Mouse (Mus musculus) limb, embryonic 12.5 days (tissue): Measurements from ENCODE around the gene Myzap. TPM values are rescaled to one million over a fixed set of nuclear protein-coding genes. Genes with fewer than 3 reads are reported as not detected.
"Not testable (repeated sequence)": the region's sequence is repeated elsewhere in the genome, so short reads cannot be mapped to it uniquely, and the experiment has no call there.

Experiments used
- ATAC-seq: fragments of 200-750 bp; cut with Nextera tagmentation; 2 replicates; pipeline ENCODE4 v1.8.0; 2017; ENCODE audit warnings: low read depth, moderate TSS enrichment; ENCODE audit not compliant: insufficient number of reproducible peaks, insufficient read depth, low FRiP score, low TSS enrichment
- H3K27ac ChIP-seq: fragments of 300-500 bp; sonication (generic); 2 replicates; pipeline ENCODE4 v1.5.1; 2016; ENCODE audit warnings: mild to moderate bottlenecking, moderate library complexity
- H3K27me3 ChIP-seq: fragments of 300-500 bp; sonication (generic); 2 replicates; pipeline ENCODE4 v1.6.1; 2016; ENCODE audit warnings: mild to moderate bottlenecking, moderate library complexity
- H3K36me3 ChIP-seq: fragments of 300-500 bp; sonication (generic); 2 replicates; pipeline ENCODE4 v1.6.1; 2016; ENCODE audit warnings: mild to moderate bottlenecking, moderate library complexity
- H3K4me1 ChIP-seq: fragments of 300-500 bp; sonication (generic); replicated peaks from 2 replicates; pipeline ENCODE4 v1.6.1; 2016
- H3K4me2 ChIP-seq: fragments of 300-500 bp; sonication (generic); 2 replicates; pipeline ENCODE4 v1.6.1; 2016; ENCODE audit warnings: mild to moderate bottlenecking, moderate library complexity
- H3K4me3 ChIP-seq: fragments of 300-500 bp; sonication (generic); replicated peaks from 2 replicates; pipeline ENCODE4 v1.5.1; 2016; ENCODE audit warnings: mild to moderate bottlenecking
- H3K9ac ChIP-seq: fragments of 300-500 bp; sonication (generic); replicated peaks from 2 replicates; pipeline ENCODE4 v1.6.1; 2016; ENCODE audit warnings: mild to moderate bottlenecking, moderate library complexity
- H3K9me3 ChIP-seq: fragments of 300-500 bp; sonication (generic); 2 replicates; pipeline ENCODE4 v1.6.1; 2016; ENCODE audit warnings: mild to moderate bottlenecking, moderate library complexity
- WGBS: fragments of 180-500 bp; shearing (Covaris S2); methylation state at CpG from one replicate; pipeline ENCODE4 v1.1.7; 2016; 5-methylcytosine and 5-hydroxymethylcytosine counted together
- polyA plus RNA-seq: library from polyadenylated mRNA; unstranded; fragments of >200 nt; fragmentation: Nextera tagmentation; extraction: Ambion mirVana; gene quantifications from 2 replicates; pipeline ENCODE4 v1.2.1, GENCODE M21; 2016

Myzap gene
- polyA plus RNA-seq, 1 experiment from 2014 or later, result 10.0 TPM

DNA sequence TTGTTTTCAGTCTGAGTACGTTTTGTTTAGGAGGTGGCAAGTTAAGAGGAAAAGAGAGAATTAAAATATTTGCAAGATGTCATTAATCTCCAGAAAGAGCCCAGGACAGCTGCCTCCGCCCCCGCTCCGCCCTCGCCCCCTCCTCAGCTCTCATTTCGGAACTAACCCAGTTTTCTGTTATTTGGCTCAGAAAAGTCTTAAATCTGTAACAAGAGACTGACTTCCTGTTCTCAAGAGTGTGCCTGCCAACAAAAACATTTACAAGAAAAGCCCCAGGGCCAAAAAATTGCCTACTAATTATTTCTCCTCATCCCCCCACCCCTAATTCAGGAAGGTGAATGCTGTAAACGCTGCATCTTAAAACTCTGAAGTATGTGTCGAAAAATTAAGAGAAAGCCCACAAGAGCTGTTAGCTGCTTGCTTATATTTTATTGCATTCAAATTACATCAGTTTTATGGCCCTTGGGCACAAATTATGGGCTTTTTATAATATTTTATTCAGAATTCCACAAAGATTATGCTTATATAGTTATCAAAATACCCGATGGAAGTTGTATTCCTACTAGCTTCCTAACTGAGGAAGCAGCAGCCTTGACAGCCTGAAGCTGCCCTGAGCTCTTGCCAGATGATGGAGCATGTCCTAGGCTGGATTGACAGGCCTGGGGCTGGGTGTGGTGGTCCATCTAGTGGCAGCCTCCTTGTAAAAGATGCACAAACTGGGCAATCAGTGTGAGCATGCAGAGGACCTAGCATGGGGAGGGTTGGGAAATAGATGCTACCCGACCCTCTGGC is 93.6 kb downstream of the Myzap start:
- Histone ChIP-seq H3K9ac (no peak overlapping the region), H3K9me3 (peaks cover 7% of the 10 kb centered on the region; the same call in 1 of the 2 replicates), H3K27ac (0 out of 2 replicates have a peak overlapping the region, but pooled peaks have one; percentile 53), H3K27me3 (peaks cover 3% of the 10 kb centered on the region), H3K4me2 (no peak overlapping the region), H3K4me3 (no peak overlapping the region), H3K36me3 (no peaks in the 10 kb centered on the region), H3K4me1 (peaks cover 46% of the 10 kb centered on the region)
- WGBS, result 23% methylated on average over 10 of the region's 10 CpGs
- peak; percentile 49; the same call in 1 of the 2 replicates for ATAC-seq

DNA sequence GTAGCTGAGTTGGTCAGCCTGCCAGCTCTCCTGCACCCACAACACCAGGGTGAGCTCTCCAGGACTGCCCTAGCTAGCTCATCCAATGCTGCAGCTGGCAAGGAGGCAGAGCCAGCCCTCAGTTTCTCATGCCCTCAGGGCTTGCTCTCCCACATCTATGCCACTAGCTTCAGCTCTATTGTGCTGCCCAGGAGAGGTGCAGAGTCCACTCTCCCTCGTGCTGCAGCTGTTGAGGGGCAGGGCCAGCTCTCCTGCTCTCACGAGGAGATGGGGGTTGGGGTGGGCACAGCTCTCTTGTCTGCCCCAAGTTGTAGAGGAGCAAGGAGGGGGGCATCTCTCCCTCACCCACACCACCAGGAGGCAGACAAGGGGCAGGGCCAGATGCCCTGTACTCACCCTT is 95.5 kb downstream of the Myzap start:
- H3K27ac ChIP-seq, result 0 out of 2 replicates have a peak overlapping the region, but pooled peaks have one; percentile 17
- no peak for ATAC-seq
- H3K36me3 ChIP-seq, result no peaks in the 10 kb centered on the region
- H3K4me1 ChIP-seq, result peaks cover 45% of the 10 kb centered on the region
- H3K9ac ChIP-seq, result no peak overlapping the region; the same call in 1 of the 2 replicates
- peaks cover 7% of the 10 kb centered on the region for H3K27me3 ChIP-seq
- no peak overlapping the region for H3K4me2 ChIP-seq
- peaks cover 7% of the 10 kb centered on the region; the same call in 1 of the 2 replicates for H3K9me3 ChIP-seq
- WGBS, result 40% methylated on average over 2 of the region's 2 CpGs
- no peak overlapping the region for H3K4me3 ChIP-seq

DNA sequence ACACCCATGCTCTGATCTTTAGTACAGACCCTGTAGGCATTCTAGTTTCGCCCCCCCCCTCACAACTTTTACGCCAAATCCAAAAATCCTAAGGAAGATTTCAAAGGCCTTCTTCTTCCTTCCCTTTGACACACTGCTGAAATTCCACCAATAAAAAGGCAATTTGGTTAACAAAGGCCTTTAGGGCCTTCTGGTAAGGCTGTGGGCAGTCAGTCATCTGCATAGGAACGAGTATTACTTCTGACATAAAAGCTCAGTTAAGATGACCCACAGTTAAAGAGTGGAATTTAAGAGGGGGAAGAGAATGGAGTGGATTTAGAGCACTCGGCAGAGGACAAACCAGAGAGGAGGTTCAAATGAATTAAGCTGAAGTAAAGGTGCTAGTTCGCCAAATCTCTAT is 98.4 kb downstream of the Myzap start:
- Histone ChIP-seq H3K4me1 (peaks cover 41% of the 10 kb centered on the region), H3K4me2 (no peak overlapping the region), H3K27ac (no peak overlapping the region), H3K9me3 (no peaks in the 10 kb centered on the region), H3K36me3 (no peaks in the 10 kb centered on the region), H3K27me3 (peaks cover 14% of the 10 kb centered on the region), H3K4me3 (no peak overlapping the region), H3K9ac (no peak overlapping the region)
- WGBS, result 54% methylated on average over 5 of the region's 5 CpGs
- no peak for ATAC-seq

DNA sequence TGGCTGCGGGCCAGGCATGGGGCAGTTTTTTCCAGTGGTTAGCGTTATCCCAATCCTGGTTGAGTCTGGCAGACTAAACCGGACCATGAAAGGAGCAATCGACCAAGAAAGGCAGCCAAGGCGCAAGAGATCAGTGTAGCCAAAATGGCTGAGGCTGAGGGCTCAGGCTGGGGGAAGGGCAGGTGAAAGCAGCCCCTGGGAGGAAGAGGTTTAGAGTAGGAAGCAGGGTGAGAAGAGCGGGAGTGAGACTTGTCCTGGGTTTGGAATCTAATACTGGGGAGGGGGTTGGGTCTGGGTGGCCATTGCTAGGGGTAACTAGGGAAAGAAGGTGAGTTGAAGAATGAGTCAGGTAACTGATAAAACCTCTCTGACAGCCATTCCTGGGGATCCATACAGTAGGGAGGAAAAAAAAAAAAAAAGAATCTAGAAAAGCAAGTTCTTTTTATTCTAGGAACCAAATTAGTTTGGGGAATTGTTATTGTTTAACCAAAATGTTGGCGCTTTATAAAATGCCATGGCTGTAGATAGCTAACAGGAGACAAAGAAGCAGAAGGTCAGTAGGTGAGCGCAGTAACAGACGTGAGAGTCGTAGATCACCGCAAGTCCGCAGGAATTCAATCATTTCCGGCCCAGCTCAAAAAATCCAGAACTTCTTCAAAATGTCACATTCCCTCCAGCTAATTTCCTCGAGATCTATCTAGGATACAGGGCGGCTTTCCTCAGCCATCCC is 99.7 kb downstream of the Myzap start:
- Histone ChIP-seq H3K4me2 (no peak overlapping the region), H3K27me3 (peaks cover 14% of the 10 kb centered on the region; the same call in 1 of the 2 replicates), H3K36me3 (no peaks in the 10 kb centered on the region), H3K9me3 (no peaks in the 10 kb centered on the region), H3K4me1 (peaks cover 32% of the 10 kb centered on the region), H3K4me3 (no peak overlapping the region), H3K27ac (no peak overlapping the region), H3K9ac (no peak overlapping the region)
- ATAC-seq, result no peak
- 60% methylated on average over 15 of the region's 15 CpGs for WGBS

DNA sequence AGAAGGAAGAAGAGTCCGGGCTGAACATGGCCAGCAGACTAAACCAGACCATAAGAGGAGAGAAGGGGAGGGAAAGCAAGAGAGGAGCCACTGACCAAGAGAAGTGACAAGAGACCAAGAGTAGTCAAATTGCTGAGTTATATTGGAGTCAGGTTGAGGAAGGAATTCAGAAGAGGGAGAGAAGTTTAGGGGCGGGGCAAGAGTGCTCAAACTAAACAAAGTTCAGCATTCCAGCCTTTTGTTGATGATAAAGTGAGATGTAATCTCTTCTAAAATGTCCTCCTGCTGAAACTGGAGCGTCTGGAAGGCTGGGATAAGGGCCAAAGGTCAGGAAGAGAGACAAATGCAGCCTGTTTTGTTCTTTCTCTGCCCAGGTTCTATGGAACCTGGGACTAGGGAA is 102.1 kb downstream of the Myzap start:
- Histone ChIP-seq H3K9ac (no peak overlapping the region), H3K4me2 (no peak overlapping the region), H3K9me3 (no peaks in the 10 kb centered on the region), H3K4me3 (no peak overlapping the region), H3K36me3 (no peaks in the 10 kb centered on the region), H3K27ac (no peak overlapping the region), H3K27me3 (peaks cover 14% of the 10 kb centered on the region; the same call in 1 of the 2 replicates), H3K4me1 (peaks cover 20% of the 10 kb centered on the region)
- ATAC-seq, result no peak
- 61% methylated on average over 3 of the region's 3 CpGs for WGBS

DNA sequence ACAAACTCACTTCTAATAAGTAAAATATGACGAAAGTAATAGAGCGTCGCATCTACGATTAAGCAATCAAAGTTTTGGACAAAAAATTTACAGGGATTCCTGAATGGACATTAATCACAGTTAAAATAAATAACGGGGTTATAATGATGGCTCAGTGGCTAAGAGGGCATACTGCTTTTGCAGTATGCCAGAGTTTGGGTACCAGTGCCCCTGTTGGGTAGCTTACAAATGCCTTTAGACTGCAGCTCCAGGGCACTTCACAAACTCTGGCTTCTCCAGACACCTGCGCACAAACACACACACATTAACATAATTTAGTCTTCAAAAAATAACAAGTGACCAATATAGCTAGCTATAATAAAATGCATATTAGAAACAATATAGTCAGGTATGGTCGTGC is 106.0 kb downstream of the Myzap start:
- ATAC-seq, result no peak
- 0 out of 2 replicates have a peak overlapping the region, but pooled peaks have one; percentile 31 for H3K9ac ChIP-seq
- H3K4me1 ChIP-seq, result peaks cover 19% of the 10 kb centered on the region
- peaks cover 25% of the 10 kb centered on the region for H3K36me3 ChIP-seq
- peak overlapping the region; percentile 94; the same call in 1 of the 2 replicates for H3K4me3 ChIP-seq
- H3K9me3 ChIP-seq, result no peaks in the 10 kb centered on the region
- peak overlapping the region; percentile 32 for H3K4me2 ChIP-seq
- peak overlapping the region; percentile 96; the same call in 1 of the 2 replicates for H3K27ac ChIP-seq
- H3K27me3 ChIP-seq, result 0 out of 2 replicates have a peak, but pooled peaks cover 6% of the 10 kb centered on the region
- 41% methylated on average over 7 of the region's 7 CpGs for WGBS

DNA sequence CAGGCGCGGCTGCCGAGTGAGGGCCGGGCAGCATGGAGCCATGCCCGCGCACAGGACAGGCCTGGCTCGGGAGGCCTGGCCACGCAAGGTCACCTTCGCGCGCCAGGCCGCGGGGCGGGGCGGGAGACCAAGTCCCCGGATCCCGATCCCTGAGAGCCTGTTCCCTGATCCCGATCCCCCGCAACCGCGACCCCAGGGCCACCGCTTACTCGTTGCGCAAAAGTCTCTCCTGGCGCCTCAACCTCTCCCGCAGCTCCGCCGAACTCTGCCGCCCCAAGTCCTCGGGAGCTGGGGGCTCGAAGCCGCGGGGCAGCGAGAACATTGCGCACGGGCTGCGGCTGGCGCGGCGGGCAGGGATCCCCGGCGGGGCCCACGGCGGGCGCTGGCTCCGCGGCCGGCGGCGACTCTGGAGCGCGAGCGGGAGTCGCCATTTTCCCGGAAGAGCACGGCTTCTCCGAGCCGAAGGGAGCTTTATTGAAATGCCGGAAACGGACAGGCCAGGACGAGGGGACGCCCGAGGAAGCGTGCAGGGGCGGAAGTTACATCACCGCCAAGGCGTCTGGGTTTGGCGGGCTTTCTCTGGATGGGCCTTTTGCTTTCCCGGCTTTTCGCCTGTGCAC is 106.6 kb downstream of the Myzap start, which contains the start of gene Polr2m:
TSS of gene Polr2m (minus strand) at position 461 of the 620 bp plus-strand sequence.
- Histone ChIP-seq H3K9me3 (no peaks in the 10 kb centered on the region), H3K27ac (peak within 1 kb of the TSS; percentile 96), H3K4me3 (peak within 1 kb of the TSS; percentile 94), H3K4me2 (peak within 1 kb of the TSS; percentile 76), H3K36me3 (peaks cover 30% of the 10 kb centered on the region), H3K4me1 (peaks cover 19% of the 10 kb centered on the region), H3K27me3 (0 out of 2 replicates have a peak, but pooled peaks cover 6% of the 10 kb centered on the region), H3K9ac (peak within 1 kb of the TSS; percentile 99)
- peak; percentile 94 for ATAC-seq
- under 1% methylated on average over 70 of the region's 70 CpGs for WGBS

DNA sequence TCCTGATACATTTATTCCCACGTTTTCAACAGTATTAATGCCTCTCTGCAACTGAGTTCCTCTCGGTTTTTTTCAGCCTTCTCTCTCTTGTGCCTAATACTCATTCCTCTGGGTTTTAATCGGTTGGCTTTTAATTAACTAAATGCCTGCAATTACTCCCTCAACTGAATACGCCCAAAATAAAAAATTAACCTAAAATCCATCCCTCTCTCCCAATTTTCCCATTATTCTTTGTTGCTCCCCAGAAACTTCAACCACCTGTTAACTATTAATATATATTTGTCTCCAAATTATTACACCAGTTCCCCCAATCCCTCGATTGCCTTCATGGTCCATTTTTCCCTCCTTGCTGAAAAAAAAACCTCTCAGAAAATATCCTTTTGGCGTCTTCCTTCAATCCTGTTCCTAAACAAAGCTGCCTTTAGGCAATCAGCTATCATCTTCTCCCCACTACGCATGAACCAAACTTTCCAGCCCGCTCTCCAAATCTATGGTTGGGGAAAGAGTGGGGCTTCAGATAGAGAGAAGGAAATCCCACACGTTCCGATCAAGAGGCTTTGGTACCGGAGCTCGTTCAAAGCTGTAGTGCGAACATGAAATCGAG is 107.2 kb downstream of the Myzap start:
- Histone ChIP-seq H3K9me3 (no peaks in the 10 kb centered on the region), H3K4me2 (peak overlapping the region; percentile 76), H3K4me3 (peak overlapping the region; percentile 94), H3K4me1 (peaks cover 19% of the 10 kb centered on the region), H3K27me3 (0 out of 2 replicates have a peak, but pooled peaks cover 6% of the 10 kb centered on the region), H3K9ac (peak overlapping the region; percentile 99), H3K27ac (peak overlapping the region; percentile 96), H3K36me3 (peaks cover 37% of the 10 kb centered on the region)
- whole genome bisulfite sequencing, result 2% methylated on average over 14 of the region's 14 CpGs
- ATAC-seq, result no peak

DNA sequence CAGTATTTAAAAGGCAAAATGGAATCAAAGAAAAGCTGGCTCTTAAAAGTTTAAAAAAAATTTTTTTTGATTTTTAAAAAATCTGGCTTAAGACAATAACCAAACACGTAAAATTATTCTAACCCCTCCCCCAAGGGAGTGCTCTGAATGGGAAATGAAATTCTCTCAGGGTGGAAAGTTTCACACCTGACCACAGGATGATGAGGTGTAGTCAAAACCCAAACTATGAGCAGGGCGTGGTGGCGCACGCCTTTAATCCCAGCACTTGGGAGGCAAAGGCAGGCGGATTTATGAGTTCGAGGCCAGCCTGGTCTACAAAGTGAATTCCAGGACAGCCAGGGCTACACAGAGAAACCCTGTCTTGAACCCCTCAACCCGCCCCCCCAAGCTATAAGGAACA is 108.3 kb downstream of the Myzap start:
- not testable (repeated sequence) for H3K27me3 ChIP-seq, ATAC-seq, H3K27ac ChIP-seq, H3K9me3 ChIP-seq
- H3K4me1 ChIP-seq, result peaks cover 19% of the 10 kb centered on the region
- peaks cover 48% of the 10 kb centered on the region for H3K36me3 ChIP-seq
- 81% methylated on average over 7 of the region's 7 CpGs for WGBS
- peak overlapping the region; percentile 94 for H3K4me3 ChIP-seq
- peak overlapping the region; percentile 76 for H3K4me2 ChIP-seq
- peak overlapping the region; percentile 99; the same call in 1 of the 2 replicates for H3K9ac ChIP-seq

DNA sequence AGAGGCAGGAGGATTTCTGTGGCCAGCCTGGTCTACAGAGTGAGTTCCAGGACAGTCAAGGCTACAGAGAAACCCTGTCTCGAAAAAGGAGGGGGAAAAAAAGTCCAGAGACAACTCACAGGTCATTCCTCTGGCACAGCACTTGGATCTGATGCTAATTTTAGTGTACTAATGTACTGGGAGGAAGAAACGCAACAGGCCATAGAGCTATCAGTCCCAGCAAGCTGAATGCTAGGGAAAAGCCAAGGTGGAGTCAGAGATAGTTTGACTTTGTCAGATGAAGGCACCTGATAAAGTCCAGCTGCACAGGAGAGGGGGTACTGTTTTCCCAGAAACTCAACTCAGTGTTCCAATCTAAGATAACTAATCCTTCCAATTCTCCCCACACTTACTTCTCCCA is 111.9 kb downstream of the Myzap start:
- no peak for ATAC-seq
- H3K4me2 ChIP-seq, result no peak overlapping the region
- H3K9ac ChIP-seq, result no peak overlapping the region
- H3K27me3 ChIP-seq, result no peaks in the 10 kb centered on the region
- no peak overlapping the region for H3K27ac ChIP-seq
- no peak overlapping the region for H3K4me3 ChIP-seq
- 0 out of 2 replicates have a peak, but pooled peaks cover 2% of the 10 kb centered on the region for H3K9me3 ChIP-seq
- peaks cover 19% of the 10 kb centered on the region for H3K4me1 ChIP-seq
- H3K36me3 ChIP-seq, result peaks cover 80% of the 10 kb centered on the region
- WGBS, result 93% methylated on average over 2 of the region's 2 CpGs
